Mouse (Mus musculus): ENCODE results near the gene D230025D16Rik. TPM values are rescaled to one million over a fixed set of nuclear protein-coding genes. Genes with fewer than 3 reads are reported as not detected.

Gene D230025D16Rik
- polyA plus RNA-seq, 1 experiment from 2014 or later = 35.4 TPM

DNA sequence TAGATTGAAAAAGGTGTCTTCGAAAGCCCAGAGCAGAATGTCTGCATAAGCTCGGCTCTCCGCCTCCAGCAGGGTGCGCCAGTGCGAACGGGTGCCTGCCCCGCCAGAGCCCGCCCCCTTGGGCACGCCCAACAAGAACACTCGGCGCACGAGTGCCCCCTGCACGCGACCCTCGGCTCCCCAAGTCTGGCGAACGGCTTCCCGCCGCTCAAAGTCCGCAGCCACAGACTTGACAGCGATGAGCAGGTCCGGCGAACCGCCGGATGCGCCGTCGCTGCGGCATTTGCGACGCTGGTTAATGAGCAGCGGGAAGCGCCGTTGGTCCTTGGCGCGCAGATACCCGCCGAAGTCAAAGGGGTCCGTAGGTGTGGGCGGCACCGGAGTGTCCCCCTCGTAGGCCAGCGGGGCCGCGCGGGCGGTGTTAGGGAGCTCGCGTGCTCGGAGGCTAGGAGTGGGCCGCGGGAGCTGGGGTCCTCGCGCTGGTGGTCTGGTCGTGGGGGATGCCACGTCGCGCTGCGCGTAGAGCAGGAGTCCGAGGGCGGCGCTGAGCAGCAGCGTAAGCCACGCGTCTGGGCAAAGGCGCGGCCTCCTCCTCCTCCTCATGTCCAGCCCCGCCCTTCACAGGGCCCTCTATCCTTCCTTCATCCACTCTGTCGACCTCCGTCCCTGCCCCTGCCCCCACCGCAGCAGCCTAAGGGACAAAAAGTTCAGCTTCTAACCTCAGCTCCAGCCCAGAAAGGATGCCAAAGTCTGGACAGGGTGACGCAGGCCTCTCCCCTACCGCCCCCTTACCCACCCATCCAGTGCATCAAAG is 29.4 kb downstream of the D230025D16Rik start:
- peak overlapping the region; percentile 66 for H3K9ac ChIP-seq (ENCODE audit: low read length)
- peak; percentile 91 for DNase-seq (ENCODE audit: low spot score)
- peak overlapping the region; percentile 99 for H3K4me2 ChIP-seq (ENCODE audit: low read length)
- peaks cover 25% of the 10 kb centered on the region for H3K27me3 ChIP-seq (replicated peaks; ENCODE audit: control insufficient read depth, insufficient read depth, low read length)
- peaks cover 30% of the 10 kb centered on the region for H3K36me3 ChIP-seq (ENCODE audit: control insufficient read depth, insufficient read depth, low read length)
- peak overlapping the region; percentile 52 for H3K4me3 ChIP-seq (ENCODE audit: low read depth, low read length)
- ATAC-seq = peak; percentile 86
- peaks cover 8% of the 10 kb centered on the region; the same call in 1 of the 2 replicates for H3K4me1 ChIP-seq (ENCODE audit: control insufficient read depth, insufficient read depth, low read length)
- WGBS = under 1% methylated on average over 73 of the region's 74 CpGs
- H3K9me3 ChIP-seq (replicated peaks; ENCODE audit: control insufficient read depth, low read length) = no peaks in the 10 kb centered on the region
- no peak overlapping the region for H3K27ac ChIP-seq (ENCODE audit: low read depth, low read length)

- Histone ChIP-seq H3K4me2 (ENCODE audit: low read length) (peak within 1 kb of the TSS; percentile 99), H3K36me3 (ENCODE audit: control insufficient read depth, insufficient read depth, low read length) (peaks cover 24% of the 10 kb centered on the region), H3K4me3 (ENCODE audit: low read depth, low read length) (peak within 1 kb of the TSS; percentile 52), H3K27me3 (replicated peaks; ENCODE audit: control insufficient read depth, insufficient read depth, low read length) (peaks cover 31% of the 10 kb centered on the region), H3K9ac (ENCODE audit: low read length) (peak within 1 kb of the TSS; percentile 66), H3K4me1 (ENCODE audit: control insufficient read depth, insufficient read depth, low read length) (peaks cover 10% of the 10 kb centered on the region; the same call in 1 of the 2 replicates), H3K9me3 (replicated peaks; ENCODE audit: control insufficient read depth, low read length) (no peaks in the 10 kb centered on the region), H3K27ac (ENCODE audit: low read depth, low read length) (no peak within 1 kb of the TSS)
- no peak; the same call in 1 of the 2 replicates for ATAC-seq
- DNase-seq (ENCODE audit: low spot score) = no peak
- WGBS = 4% methylated on average over 14 of the region's 14 CpGs
These were observed 30.0 kb downstream of the D230025D16Rik start, which contains the start of gene B3gnt9 for GRCm38 (mm10) chr8:105254966-105255350. B3gnt9 (minus strand) TSS chr8:105255153.

DNA sequence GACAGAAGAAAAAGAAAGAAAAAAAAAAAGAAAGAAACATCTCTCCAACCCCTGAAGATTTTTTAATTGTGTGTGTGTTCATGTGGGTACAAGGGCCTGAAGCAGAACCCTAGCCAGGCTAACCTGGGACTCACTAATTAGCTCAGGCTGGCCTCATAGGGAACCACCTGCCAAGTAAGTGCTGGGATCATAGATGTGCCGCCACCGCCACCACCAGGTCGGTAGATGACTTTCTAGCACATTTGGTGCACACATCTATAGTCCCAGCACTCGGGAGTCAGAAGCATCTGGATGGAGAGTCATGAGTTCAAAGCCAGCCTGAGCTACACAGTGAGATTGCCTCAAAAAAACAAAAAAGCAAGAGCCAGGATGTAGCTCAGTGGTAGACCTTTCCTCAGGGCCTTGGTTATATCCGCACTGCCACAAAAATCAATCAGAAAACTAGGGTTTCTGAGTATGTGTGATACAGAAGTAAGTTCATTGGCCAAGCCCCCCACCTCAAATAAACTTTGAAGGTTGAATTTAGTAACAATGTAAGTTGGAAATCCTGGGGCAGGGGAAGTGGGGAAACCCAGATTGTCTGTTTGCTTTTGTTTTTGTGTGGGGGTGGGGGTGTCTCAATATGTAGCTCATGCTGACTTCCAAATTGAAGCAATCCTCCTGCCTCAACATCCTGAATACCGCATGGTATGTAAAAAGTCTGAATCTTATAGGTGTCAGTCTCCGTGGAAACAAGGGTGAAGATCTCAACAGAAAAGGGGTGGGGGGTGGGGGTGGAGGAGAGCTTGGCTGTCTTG is 32.6 kb downstream of the D230025D16Rik start:
- WGBS = 68% methylated on average over 7 of the region's 7 CpGs
- Histone ChIP-seq H3K4me2 (ENCODE audit: low read length) (no peak overlapping the region), H3K36me3 (ENCODE audit: control insufficient read depth, insufficient read depth, low read length) (no peaks in the 10 kb centered on the region), H3K9ac (ENCODE audit: low read length) (no peak overlapping the region), H3K27me3 (replicated peaks; ENCODE audit: control insufficient read depth, insufficient read depth, low read length) (peaks cover 48% of the 10 kb centered on the region), H3K4me1 (ENCODE audit: control insufficient read depth, insufficient read depth, low read length) (peaks cover 10% of the 10 kb centered on the region; the same call in 1 of the 2 replicates), H3K27ac (ENCODE audit: low read depth, low read length) (no peak overlapping the region), H3K4me3 (ENCODE audit: low read depth, low read length) (no peak overlapping the region), H3K9me3 (replicated peaks; ENCODE audit: control insufficient read depth, low read length) (no peaks in the 10 kb centered on the region)
- ATAC-seq (no peak), DNase-seq (ENCODE audit: low spot score) (no peak)

GRCm38 (mm10) chr8:105258911-105259720 is 34.2 kb downstream of the D230025D16Rik start:
- no peaks in the 10 kb centered on the region for H3K9me3 ChIP-seq (replicated peaks; ENCODE audit: control insufficient read depth, low read length)
- no peaks in the 10 kb centered on the region for H3K36me3 ChIP-seq (ENCODE audit: control insufficient read depth, insufficient read depth, low read length)
- H3K4me1 ChIP-seq (ENCODE audit: control insufficient read depth, insufficient read depth, low read length) = peaks cover 10% of the 10 kb centered on the region; the same call in 1 of the 2 replicates
- ATAC-seq = peak; percentile 36
- WGBS = 2% methylated on average over 55 of the region's 55 CpGs
- H3K27ac ChIP-seq (ENCODE audit: low read depth, low read length) = no peak overlapping the region
- H3K27me3 ChIP-seq (replicated peaks; ENCODE audit: control insufficient read depth, insufficient read depth, low read length) = peaks cover 59% of the 10 kb centered on the region
- H3K4me3 ChIP-seq (ENCODE audit: low read depth, low read length) = peak overlapping the region; percentile 34
- DNase-seq (ENCODE audit: low spot score) = peak; percentile 62
- peak overlapping the region; percentile 40 for H3K9ac ChIP-seq (ENCODE audit: low read length)
- H3K4me2 ChIP-seq (ENCODE audit: low read length) = peak overlapping the region; percentile 75

- H3K4me3 ChIP-seq (ENCODE audit: low read depth, low read length) = peak overlapping the region; percentile 34
- H3K4me2 ChIP-seq (ENCODE audit: low read length) = peak overlapping the region; percentile 75
- ATAC-seq (peak; percentile 56), DNase-seq (ENCODE audit: low spot score) (peak; percentile 77)
- no peaks in the 10 kb centered on the region for H3K9me3 ChIP-seq (replicated peaks; ENCODE audit: control insufficient read depth, low read length)
- H3K27me3 ChIP-seq (replicated peaks; ENCODE audit: control insufficient read depth, insufficient read depth, low read length) = peaks cover 63% of the 10 kb centered on the region
- H3K9ac ChIP-seq (ENCODE audit: low read length) = peak overlapping the region; percentile 40
- H3K36me3 ChIP-seq (ENCODE audit: control insufficient read depth, insufficient read depth, low read length) = no peaks in the 10 kb centered on the region
- 3% methylated on average over 30 of the region's 30 CpGs for WGBS
- H3K27ac ChIP-seq (ENCODE audit: low read depth, low read length) = no peak overlapping the region
- H3K4me1 ChIP-seq (ENCODE audit: control insufficient read depth, insufficient read depth, low read length) = peaks cover 11% of the 10 kb centered on the region; the same call in 1 of the 2 replicates
These were observed 34.9 kb downstream of the D230025D16Rik start for GRCm38 (mm10) chr8:105259721-105260320.

DNA sequence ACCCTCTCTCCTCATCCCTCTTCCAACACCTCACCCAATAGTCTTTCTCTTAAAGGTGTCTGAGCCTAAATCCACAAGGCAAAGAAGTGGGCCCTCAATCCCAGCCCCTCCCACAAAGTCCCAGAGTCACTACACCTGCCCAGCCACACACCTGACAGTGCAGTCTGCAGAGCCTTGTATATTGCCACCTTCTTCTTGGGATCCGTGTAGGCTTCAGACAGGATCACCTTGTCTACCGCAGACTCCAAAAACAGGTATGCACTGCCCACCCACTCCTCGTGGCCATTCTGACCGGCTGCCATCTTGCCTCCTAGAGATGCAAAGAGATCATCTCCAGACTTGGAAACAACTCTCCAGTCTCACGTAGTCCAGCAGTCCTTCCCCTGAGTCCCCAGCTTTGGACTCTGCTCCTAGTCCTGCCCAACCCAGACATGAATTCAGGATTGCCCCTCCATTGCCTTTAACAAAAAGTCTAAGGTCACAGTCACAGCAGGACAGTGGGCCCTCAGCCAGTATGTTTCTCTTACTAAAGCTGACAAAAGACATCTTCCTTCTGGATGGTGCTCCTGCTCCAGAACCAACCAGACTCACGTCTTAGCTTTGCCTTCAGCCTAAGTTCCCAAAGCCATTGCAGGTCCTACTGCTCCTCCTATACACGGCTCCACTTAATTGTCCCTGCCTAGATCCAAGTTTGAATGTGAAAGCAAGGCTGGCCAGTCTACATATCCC is 35.6 kb downstream of the D230025D16Rik start:
- H3K4me3 ChIP-seq (ENCODE audit: low read depth, low read length) = no peak overlapping the region
- no peaks in the 10 kb centered on the region for H3K36me3 ChIP-seq (ENCODE audit: control insufficient read depth, insufficient read depth, low read length)
- H3K9me3 ChIP-seq (replicated peaks; ENCODE audit: control insufficient read depth, low read length) = no peaks in the 10 kb centered on the region
- no peak overlapping the region for H3K4me2 ChIP-seq (ENCODE audit: low read length)
- H3K27me3 ChIP-seq (replicated peaks; ENCODE audit: control insufficient read depth, insufficient read depth, low read length) = peaks cover 68% of the 10 kb centered on the region
- WGBS = 64% methylated on average over 7 of the region's 7 CpGs
- H3K9ac ChIP-seq (ENCODE audit: low read length) = no peak overlapping the region
- ATAC-seq (no peak), DNase-seq (ENCODE audit: low spot score) (no peak)
- H3K27ac ChIP-seq (ENCODE audit: low read depth, low read length) = no peak overlapping the region
- H3K4me1 ChIP-seq (ENCODE audit: control insufficient read depth, insufficient read depth, low read length) = peaks cover 8% of the 10 kb centered on the region; the same call in 1 of the 2 replicates

GRCm38 (mm10) chr8:105261326-105261980 is 36.5 kb downstream of the D230025D16Rik start:
- no peak overlapping the region for H3K4me3 ChIP-seq (ENCODE audit: low read depth, low read length)
- no peak overlapping the region for H3K9ac ChIP-seq (ENCODE audit: low read length)
- DNase-seq (ENCODE audit: low spot score) (no peak), ATAC-seq (no peak)
- no peaks in the 10 kb centered on the region for H3K36me3 ChIP-seq (ENCODE audit: control insufficient read depth, insufficient read depth, low read length)
- peaks cover 77% of the 10 kb centered on the region for H3K27me3 ChIP-seq (replicated peaks; ENCODE audit: control insufficient read depth, insufficient read depth, low read length)
- H3K4me1 ChIP-seq (ENCODE audit: control insufficient read depth, insufficient read depth, low read length) = peaks cover 8% of the 10 kb centered on the region; the same call in 1 of the 2 replicates
- H3K9me3 ChIP-seq (replicated peaks; ENCODE audit: control insufficient read depth, low read length) = no peaks in the 10 kb centered on the region
- no peak overlapping the region for H3K27ac ChIP-seq (ENCODE audit: low read depth, low read length)
- no peak overlapping the region for H3K4me2 ChIP-seq (ENCODE audit: low read length)
- 83% methylated on average over 12 of the region's 12 CpGs for WGBS

All from forebrain, embryonic 14.5 days (tissue).